Mouse (Mus musculus) myocyte (in vitro differentiated cells): Measurements from ENCODE around the gene Olfr657.

ENCODE experiments used
- E2F4 ChIP-seq: IDR thresholded peaks from one replicate; pipeline ENCODE4 v1.6.1; 2011; ENCODE audit warnings: mild to moderate bottlenecking, control low read depth, moderate library complexity; ENCODE audit not compliant: insufficient read depth
- MAX ChIP-seq: IDR thresholded peaks from one replicate; pipeline ENCODE4 v1.6.1; 2011; ENCODE audit warnings: low read depth, mild to moderate bottlenecking, control low read depth
- MYOG ChIP-seq, 3 experiments: IDR thresholded peaks; one replicate each; pipeline ENCODE4 v1.6.1; 2011; ENCODE audit warnings: control low read depth in 2 of 3, low read depth in 2 of 3, mild to moderate bottlenecking in 2 of 3; ENCODE audit not compliant: insufficient read length in 2 of 3, control insufficient read depth in 1 of 3, insufficient read depth in 1 of 3
- POLR2A ChIP-seq: IDR thresholded peaks from one replicate; pipeline ENCODE4 v1.6.1; 2011; ENCODE audit warnings: low read depth, mild to moderate bottlenecking, control low read depth, moderate library complexity; ENCODE audit not compliant: insufficient read length
- REST ChIP-seq: IDR thresholded peaks from one replicate; pipeline ENCODE4 v1.6.1; 2011; ENCODE audit warnings: mild to moderate bottlenecking, control low read depth, moderate library complexity; ENCODE audit not compliant: insufficient read depth, insufficient read length
- TCF12 ChIP-seq: IDR thresholded peaks from one replicate; pipeline ENCODE4 v1.6.1; 2011; ENCODE audit warnings: mild to moderate bottlenecking, control low read depth; ENCODE audit not compliant: poor library complexity, insufficient read depth, severe bottlenecking
- USF1 ChIP-seq: IDR thresholded peaks from one replicate; pipeline ENCODE4 v1.6.1; 2011; ENCODE audit warnings: low read depth, mild to moderate bottlenecking, control low read depth, moderate library complexity

DNA sequence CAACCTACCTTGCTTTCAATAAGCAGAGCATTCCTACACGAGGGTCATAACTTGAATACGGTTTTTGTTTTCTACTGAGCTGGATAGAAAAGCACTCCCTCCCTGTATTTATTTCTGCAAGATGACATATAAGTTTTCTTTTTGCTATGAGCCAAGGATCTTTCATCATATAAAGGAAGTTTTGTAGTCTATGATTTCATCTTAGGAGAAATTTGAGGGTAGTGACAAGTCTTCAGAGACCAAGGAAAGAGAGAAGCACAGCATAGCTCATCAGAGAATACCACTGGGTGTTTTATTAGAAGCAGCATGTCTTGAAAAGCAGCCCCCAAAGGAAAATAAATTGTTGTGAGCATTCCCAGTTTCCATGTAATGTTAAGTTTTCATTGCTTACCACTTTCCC, 22.9 kb upstream of the Olfr657 start, which contains the start of gene Olfr655:
- TF ChIP-seq POLR2A = no peak
- no peak for TF ChIP-seq MYOG (IDR thresholded peaks at IDR 0.05; ENCODE audit: control insufficient read depth in 1 of 3, insufficient read depth in 1 of 3, insufficient read length in 2 of 3, low read depth in 2 of 3)
- no peak for TF ChIP-seq TCF12
- no peak for TF ChIP-seq USF1
- TF ChIP-seq MAX = no peak
- TF ChIP-seq E2F4 = no peak
- TF ChIP-seq REST = no peak
